Mouse (Mus musculus) monocyte, adult 5-6 weeks (primary cell): Measurements from ENCODE around the gene Caskin1. TPM values are rescaled to one million over a fixed set of nuclear protein-coding genes. Genes with fewer than 3 reads are reported as not detected.
A peak's percentile ranks its signal among the peaks of the same experiment; 100 is the strongest.
"Not testable (repeated sequence)": the region's sequence is repeated elsewhere in the genome, so short reads cannot be mapped to it uniquely, and the experiment has no call there.

Source experiments
- ATAC-seq: fragments of 153-309, 156-312 bp; replicated peaks from 2 replicates; pipeline ENCODE4 v1.8.0; 2017; ENCODE audit warnings: mild to moderate bottlenecking; ENCODE audit not compliant: low TSS enrichment, insufficient number of reproducible peaks, severe bottlenecking, poor library complexity, low FRiP score
- total RNA-seq: library from RNA; stranded (forward); fragments of 200-1000, 200-491, 200-594 nt; gene quantifications from 3 replicates; pipeline ENCODE4 v1.2.3, GENCODE M21; 2017

The Caskin1 gene
- total RNA-seq: not detected in 3 replicates

GRCm38 (mm10) chr17:24488186-24488661 lies at the start of gene Caskin1:
TSS of gene Caskin1 (plus strand) at chr17:24488601.
- ATAC-seq: no peak

GRCm38 (mm10) chr17:24440377-24440776 lies 48.0 kb upstream of the Caskin1 start:
- no peak for ATAC-seq

- no peak for ATAC-seq
Measured at GRCm38 (mm10) chr17:24441148-24441547, 47.3 kb upstream of the Caskin1 start.

GRCm38 (mm10) chr17:24442107-24442506 lies 46.3 kb upstream of the Caskin1 start:
- no peak for ATAC-seq

- no peak for ATAC-seq
Measured at GRCm38 (mm10) chr17:24442632-24443155, 45.7 kb upstream of the Caskin1 start, which contains the start of gene Dnase1l2. TSS of gene Dnase1l2 (minus strand) at chr17:24443105.

- ATAC-seq: no peak
Measured at GRCm38 (mm10) chr17:24443409-24443808, 45.0 kb upstream of the Caskin1 start.

- ATAC-seq: no peak
Measured at GRCm38 (mm10) chr17:24446590-24446989, 41.8 kb upstream of the Caskin1 start.

- ATAC-seq: no peak
Measured at GRCm38 (mm10) chr17:24449507-24449906, 38.9 kb upstream of the Caskin1 start.

GRCm38 (mm10) chr17:24451220-24451619 lies 37.2 kb upstream of the Caskin1 start:
- no peak for ATAC-seq

- ATAC-seq: no peak
Measured at GRCm38 (mm10) chr17:24453372-24453771, 35.0 kb upstream of the Caskin1 start.

GRCm38 (mm10) chr17:24454218-24454755 lies 34.1 kb upstream of the Caskin1 start:
- ATAC-seq: no peak

- peak; percentile 97 for ATAC-seq
Measured at GRCm38 (mm10) chr17:24454756-24455522, 33.5 kb upstream of the Caskin1 start.

GRCm38 (mm10) chr17:24455523-24456206 lies 32.7 kb upstream of the Caskin1 start:
- not testable (repeated sequence) for ATAC-seq

- ATAC-seq: peak; percentile 61
Measured at GRCm38 (mm10) chr17:24461580-24461979, 26.8 kb upstream of the Caskin1 start.

- ATAC-seq: no peak
Measured at GRCm38 (mm10) chr17:24462932-24463331, 25.5 kb upstream of the Caskin1 start.

- peak; percentile 24; the same call in 1 of the 2 replicates for ATAC-seq
Measured at GRCm38 (mm10) chr17:24463374-24464133, 24.8 kb upstream of the Caskin1 start.

- ATAC-seq: no peak
Measured at GRCm38 (mm10) chr17:24468636-24469246, 19.7 kb upstream of the Caskin1 start.

GRCm38 (mm10) chr17:24469336-24469909 lies 19.0 kb upstream of the Caskin1 start:
- ATAC-seq: no peak
